Comparison of ENCODE assay signal across 8 mouse cellular contexts in the genomic region with DNA sequence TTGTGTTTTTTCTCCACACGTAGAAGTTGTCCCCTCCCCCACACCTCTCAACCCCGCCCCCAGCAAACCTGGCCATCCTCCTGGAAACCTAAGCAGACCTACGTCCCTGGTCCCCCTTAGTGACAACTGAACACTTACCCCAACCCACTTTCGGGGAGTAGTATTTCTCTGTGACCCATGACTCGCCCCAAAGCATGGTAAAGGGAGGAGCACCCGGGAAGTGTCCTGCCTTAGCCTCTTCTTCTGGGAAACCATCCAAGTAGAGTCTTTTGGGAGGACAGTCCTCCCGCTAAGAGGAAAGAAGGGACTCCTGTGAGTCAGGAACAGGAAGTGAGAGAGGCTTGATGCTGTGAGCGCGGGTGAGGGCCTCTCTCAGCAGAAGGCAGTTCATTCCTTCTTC. TPM values are rescaled to one million over a fixed set of nuclear protein-coding genes. Genes with fewer than 3 reads are reported as not detected.
DNase-seq lines count a peak whose midpoint lies in the region; ATAC-seq lines count a peak whose summit lies in the region.

No protein-coding gene starts in this region.

- no peak for ATAC-seq in midbrain, embryonic 14.5 days (ENCODE audit: low FRiP score, low TSS enrichment)
- no peak for ATAC-seq in midbrain, embryonic 15.5 days (replicated peaks)
- ATAC-seq in hindbrain, embryonic 14.5 days (ENCODE audit: low FRiP score): no peak
- no peak for ATAC-seq in liver, embryonic 12.5 days
- no peak for ATAC-seq in forebrain, embryonic 14.5 days

- WGBS in midbrain, embryonic 14.5 days: 5% methylated on average over 9 of the region's 9 CpGs
- 1% methylated on average over 9 of the region's 9 CpGs for WGBS in midbrain, embryonic 15.5 days
- WGBS in hindbrain, embryonic 14.5 days: 4% methylated on average over 9 of the region's 9 CpGs
- 11% methylated on average over 9 of the region's 9 CpGs for WGBS in liver, embryonic 12.5 days (ENCODE audit: insufficient replicate concordance)
- 3% methylated on average over 7 of the region's 9 CpGs for WGBS in forebrain, embryonic 14.5 days

- H3K27me3 ChIP-seq in midbrain, embryonic 14.5 days (ENCODE audit: control insufficient read depth, insufficient read depth, low read length): peaks cover 97% of the 10 kb centered on the region
- peaks cover 96% of the 10 kb centered on the region for H3K27me3 ChIP-seq in midbrain, embryonic 15.5 days (replicated peaks)
- H3K27me3 ChIP-seq in hindbrain, embryonic 14.5 days (ENCODE audit: control insufficient read depth, insufficient read depth, low read length): peaks cover 58% of the 10 kb centered on the region
- peaks cover 98% of the 10 kb centered on the region for H3K27me3 ChIP-seq in liver, embryonic 12.5 days (replicated peaks)
- peaks cover 95% of the 10 kb centered on the region for H3K27me3 ChIP-seq in forebrain, embryonic 14.5 days (replicated peaks; ENCODE audit: control insufficient read depth, insufficient read depth, low read length)

- intact Hi-C loops in left cerebral cortex, postnatal 25 days (cut with DNase I): loop anchor here (5.0 kb wide), 4 partner anchors 42 to 153 kb away; partner anchors contain the start of genes Evx1 and Hoxa5

- H3K27ac ChIP-seq in midbrain, embryonic 14.5 days (replicated peaks; ENCODE audit: low read depth, low read length): no peak overlapping the region
- H3K27ac ChIP-seq in midbrain, embryonic 15.5 days: no peak overlapping the region
- peak overlapping the region; percentile 100 for H3K27ac ChIP-seq in hindbrain, embryonic 14.5 days
- peak overlapping the region; percentile 64 for H3K27ac ChIP-seq in liver, embryonic 12.5 days
- H3K27ac ChIP-seq in forebrain, embryonic 14.5 days (ENCODE audit: low read depth, low read length): no peak overlapping the region

- H3K36me3 ChIP-seq in midbrain, embryonic 14.5 days (ENCODE audit: control insufficient read depth, insufficient read depth, low read length): no peaks in the 10 kb centered on the region
- H3K36me3 ChIP-seq in midbrain, embryonic 15.5 days (replicated peaks): no peaks in the 10 kb centered on the region
- 0 out of 2 replicates have a peak, but pooled peaks cover 3% of the 10 kb centered on the region for H3K36me3 ChIP-seq in hindbrain, embryonic 14.5 days (replicated peaks; ENCODE audit: control insufficient read depth, insufficient read depth)
- H3K36me3 ChIP-seq in liver, embryonic 12.5 days: no peaks in the 10 kb centered on the region
- H3K36me3 ChIP-seq in forebrain, embryonic 14.5 days (ENCODE audit: control insufficient read depth, insufficient read depth, low read length): no peaks in the 10 kb centered on the region

- DNase-seq in midbrain, embryonic 14.5 days: peak; percentile 2
- DNase-seq in hindbrain, embryonic 14.5 days (ENCODE audit: low spot score): peak; percentile 51
- peak; percentile 44 for DNase-seq in yolk sac, embryonic 10.5 days (ENCODE audit: low spot score)
- no peak for DNase-seq in left cerebral cortex, postnatal 25 days (ENCODE audit: low spot score in 2 of 2)
- DNase-seq in forebrain, embryonic 14.5 days (ENCODE audit: low spot score): no peak
- DNase-seq in thymus, adult 18-20 months: no peak

- H3K9ac ChIP-seq in midbrain, embryonic 14.5 days (replicated peaks; ENCODE audit: low read length): no peak overlapping the region
- H3K9ac ChIP-seq in midbrain, embryonic 15.5 days: no peak overlapping the region
- peak overlapping the region; percentile 99 for H3K9ac ChIP-seq in hindbrain, embryonic 14.5 days
- no peak overlapping the region for H3K9ac ChIP-seq in liver, embryonic 12.5 days
- H3K9ac ChIP-seq in forebrain, embryonic 14.5 days (ENCODE audit: low read length): no peak overlapping the region

- no peaks in the 10 kb centered on the region for H3K9me3 ChIP-seq in midbrain, embryonic 14.5 days (ENCODE audit: control insufficient read depth, low read length)
- no peaks in the 10 kb centered on the region for H3K9me3 ChIP-seq in midbrain, embryonic 15.5 days
- no peaks in the 10 kb centered on the region for H3K9me3 ChIP-seq in hindbrain, embryonic 14.5 days (ENCODE audit: control insufficient read depth, low read length)
- no peaks in the 10 kb centered on the region for H3K9me3 ChIP-seq in liver, embryonic 12.5 days (replicated peaks)
- H3K9me3 ChIP-seq in forebrain, embryonic 14.5 days (replicated peaks; ENCODE audit: control insufficient read depth, low read length): no peaks in the 10 kb centered on the region

- no peak overlapping the region for H3K4me3 ChIP-seq in midbrain, embryonic 14.5 days (replicated peaks; ENCODE audit: low read depth, low read length)
- no peak overlapping the region for H3K4me3 ChIP-seq in midbrain, embryonic 15.5 days
- peak overlapping the region; percentile 71 for H3K4me3 ChIP-seq in hindbrain, embryonic 14.5 days (replicated peaks; ENCODE audit: low read length)
- peak overlapping the region; percentile 61 for H3K4me3 ChIP-seq in liver, embryonic 12.5 days
- no peak overlapping the region for H3K4me3 ChIP-seq in forebrain, embryonic 14.5 days (ENCODE audit: low read depth, low read length)

- H3K4me2 ChIP-seq in midbrain, embryonic 14.5 days (ENCODE audit: low read length): no peak overlapping the region
- H3K4me2 ChIP-seq in midbrain, embryonic 15.5 days: no peak overlapping the region
- peak overlapping the region; percentile 81 for H3K4me2 ChIP-seq in hindbrain, embryonic 14.5 days (replicated peaks)
- H3K4me2 ChIP-seq in liver, embryonic 12.5 days: peak overlapping the region; percentile 78
- no peak overlapping the region for H3K4me2 ChIP-seq in forebrain, embryonic 14.5 days (ENCODE audit: low read length)

- peaks cover 8% of the 10 kb centered on the region for H3K4me1 ChIP-seq in midbrain, embryonic 14.5 days (ENCODE audit: control insufficient read depth, insufficient read depth, low read length)
- H3K4me1 ChIP-seq in midbrain, embryonic 15.5 days: peaks cover 13% of the 10 kb centered on the region
- H3K4me1 ChIP-seq in hindbrain, embryonic 14.5 days (replicated peaks; ENCODE audit: control insufficient read depth, insufficient read depth, low read length): peaks cover 14% of the 10 kb centered on the region
- peaks cover 8% of the 10 kb centered on the region for H3K4me1 ChIP-seq in liver, embryonic 12.5 days
- H3K4me1 ChIP-seq in forebrain, embryonic 14.5 days (ENCODE audit: control insufficient read depth, insufficient read depth, low read length): peaks cover 8% of the 10 kb centered on the region; the same call in 1 of the 2 replicates

RNA-seq across cellular contexts. Expression of gene Hoxa1, which starts 1.9 kb away (rescaled TPM):
- polyA plus RNA-seq in midbrain, embryonic 14.5 days (2014; fragmentation: Nextera tagmentation; extraction: Ambion mirVana): 0.26 and 0.61 TPM in 2 replicates
- polyA plus RNA-seq in midbrain, embryonic 15.5 days (2015; fragmentation: Nextera tagmentation; extraction: Ambion mirVana): 0.14 TPM in 1 of 2 replicates, not detected in the other
- polyA plus RNA-seq in hindbrain, embryonic 14.5 days (2014; fragmentation: Nextera tagmentation; extraction: Ambion mirVana): 2.6 and 3.0 TPM in 2 replicates
- 1.0 and 1.1 TPM in 2 replicates for polyA plus RNA-seq in liver, embryonic 12.5 days (2016; fragmentation: Nextera tagmentation; extraction: Ambion mirVana)
- not detected for total RNA-seq in left cerebral cortex, postnatal 25 days (2021)
- polyA plus RNA-seq in forebrain, embryonic 14.5 days (2014; fragmentation: Nextera tagmentation; extraction: Ambion mirVana): not detected in 2 replicates

RNA-seq across cellular contexts. Expression of gene Hoxa2, which starts 4.7 kb away (rescaled TPM):
- 0.12 and 0.20 TPM in 2 replicates for polyA plus RNA-seq in midbrain, embryonic 14.5 days (2014; fragmentation: Nextera tagmentation; extraction: Ambion mirVana)
- 0.19 and 0.25 TPM in 2 replicates for polyA plus RNA-seq in midbrain, embryonic 15.5 days (2015; fragmentation: Nextera tagmentation; extraction: Ambion mirVana)
- polyA plus RNA-seq in hindbrain, embryonic 14.5 days (2014; fragmentation: Nextera tagmentation; extraction: Ambion mirVana): 27.6 and 35.1 TPM in 2 replicates
- polyA plus RNA-seq in liver, embryonic 12.5 days (2016; fragmentation: Nextera tagmentation; extraction: Ambion mirVana): 1.4 TPM in 2 replicates
- total RNA-seq in left cerebral cortex, postnatal 25 days (2021): not detected
- not detected in 2 replicates for polyA plus RNA-seq in forebrain, embryonic 14.5 days (2014; fragmentation: Nextera tagmentation; extraction: Ambion mirVana)

RNA-seq across cellular contexts. Expression of gene 5730596B20Rik, which starts 17.3 kb away (rescaled TPM):
- polyA plus RNA-seq in midbrain, embryonic 14.5 days (2014; fragmentation: Nextera tagmentation; extraction: Ambion mirVana): not detected in 2 replicates
- not detected in 2 replicates for polyA plus RNA-seq in midbrain, embryonic 15.5 days (2015; fragmentation: Nextera tagmentation; extraction: Ambion mirVana)
- polyA plus RNA-seq in hindbrain, embryonic 14.5 days (2014; fragmentation: Nextera tagmentation; extraction: Ambion mirVana): 4.1 and 5.0 TPM in 2 replicates
- polyA plus RNA-seq in liver, embryonic 12.5 days (2016; fragmentation: Nextera tagmentation; extraction: Ambion mirVana): 0.29 TPM in 2 replicates
- total RNA-seq in left cerebral cortex, postnatal 25 days (2021): not detected
- polyA plus RNA-seq in forebrain, embryonic 14.5 days (2014; fragmentation: Nextera tagmentation; extraction: Ambion mirVana): not detected in 2 replicates

RNA-seq across cellular contexts. Expression of gene Hoxa4, which starts 31.6 kb away (rescaled TPM):
- polyA plus RNA-seq in midbrain, embryonic 14.5 days (2014; fragmentation: Nextera tagmentation; extraction: Ambion mirVana): not detected in 2 replicates
- polyA plus RNA-seq in midbrain, embryonic 15.5 days (2015; fragmentation: Nextera tagmentation; extraction: Ambion mirVana): not detected in 2 replicates
- 19.7 and 22.5 TPM in 2 replicates for polyA plus RNA-seq in hindbrain, embryonic 14.5 days (2014; fragmentation: Nextera tagmentation; extraction: Ambion mirVana)
- polyA plus RNA-seq in liver, embryonic 12.5 days (2016; fragmentation: Nextera tagmentation; extraction: Ambion mirVana): 0.79 and 0.92 TPM in 2 replicates
- total RNA-seq in left cerebral cortex, postnatal 25 days (2021): not detected
- polyA plus RNA-seq in forebrain, embryonic 14.5 days (2014; fragmentation: Nextera tagmentation; extraction: Ambion mirVana): not detected in 2 replicates

RNA-seq across cellular contexts. Expression of gene Hoxa5, which starts 44.4 kb away (rescaled TPM):
- not detected in 2 replicates for polyA plus RNA-seq in midbrain, embryonic 14.5 days (2014; fragmentation: Nextera tagmentation; extraction: Ambion mirVana)
- 0.64 TPM in 1 of 2 replicates, not detected in the other for polyA plus RNA-seq in midbrain, embryonic 15.5 days (2015; fragmentation: Nextera tagmentation; extraction: Ambion mirVana)
- 175 and 180 TPM in 2 replicates for polyA plus RNA-seq in hindbrain, embryonic 14.5 days (2014; fragmentation: Nextera tagmentation; extraction: Ambion mirVana)
- polyA plus RNA-seq in liver, embryonic 12.5 days (2016; fragmentation: Nextera tagmentation; extraction: Ambion mirVana): 2.1 and 3.1 TPM in 2 replicates
- not detected for total RNA-seq in left cerebral cortex, postnatal 25 days (2021)
- 0.26 TPM in 1 of 2 replicates, not detected in the other for polyA plus RNA-seq in forebrain, embryonic 14.5 days (2014; fragmentation: Nextera tagmentation; extraction: Ambion mirVana)

Comparison
In these comparisons a context has a peak if more than half of its experiments do, and no peak if none do; other contexts are left out.
1. DNase-seq: peak in midbrain, embryonic 14.5 days (single experiment), hindbrain, embryonic 14.5 days (single experiment) and yolk sac, embryonic 10.5 days (single experiment); none in left cerebral cortex, postnatal 25 days (0 of 2), forebrain, embryonic 14.5 days (single experiment) and thymus, adult 18-20 months (0 of 2).
2. H3K27ac ChIP-seq: peak in hindbrain, embryonic 14.5 days (single experiment) and liver, embryonic 12.5 days (single experiment); none in midbrain, embryonic 14.5 days (single experiment), midbrain, embryonic 15.5 days (single experiment) and forebrain, embryonic 14.5 days (single experiment).
3. H3K4me2 ChIP-seq: peak in hindbrain, embryonic 14.5 days (single experiment) and liver, embryonic 12.5 days (single experiment); none in midbrain, embryonic 14.5 days (single experiment), midbrain, embryonic 15.5 days (single experiment) and forebrain, embryonic 14.5 days (single experiment).
4. H3K4me3 ChIP-seq: peak in hindbrain, embryonic 14.5 days (single experiment) and liver, embryonic 12.5 days (single experiment); none in midbrain, embryonic 14.5 days (single experiment), midbrain, embryonic 15.5 days (single experiment) and forebrain, embryonic 14.5 days (single experiment).
5. RNA of gene Hoxa2, which starts 4.7 kb away (polyA plus RNA-seq): 27.6 to 35.1 TPM in hindbrain, embryonic 14.5 days; 1.4 TPM in liver, embryonic 12.5 days, 0.19 to 0.25 TPM in midbrain, embryonic 15.5 days, 0.12 to 0.20 TPM in midbrain, embryonic 14.5 days and not detected in forebrain, embryonic 14.5 days; every median in the first group is over 10 times any median in the second.